ENCODE assay signal across 8 mouse cellular contexts in genomic region chr7:98141206-98141605, GRCm38 (mm10). TPM values are rescaled to one million over a fixed set of nuclear protein-coding genes. Genes with fewer than 3 reads are reported as not detected.
DNase-seq lines count a peak whose midpoint lies in the region; ATAC-seq and TF ChIP-seq lines count a peak whose summit lies in the region.
"Had no signal": no experiment of that assay in that cellular context is flagged by ENCODE, and none has a peak within 500 bp of the region (broad histone marks: within the 10 kb centered on the region; RNA-seq: fewer than 3 reads in every experiment).

No protein-coding gene starts in this region.

- H3K9me3 ChIP-seq in kidney, postnatal 0 days (replicated peaks; ENCODE audit: low read length), result no peaks in the 10 kb centered on the region
- H3K9me3 ChIP-seq in neural tube, embryonic 15.5 days (replicated peaks), result no peaks in the 10 kb centered on the region
- H3K9me3 ChIP-seq: limb, embryonic 15.5 days had no signal

- no peaks in the 10 kb centered on the region for H3K36me3 ChIP-seq in kidney, postnatal 0 days (ENCODE audit: insufficient read depth, low read length)
- peaks cover 6% of the 10 kb centered on the region; the same call in 1 of the 2 replicates for H3K36me3 ChIP-seq in neural tube, embryonic 15.5 days
- H3K36me3 ChIP-seq: limb, embryonic 15.5 days had no signal

- H3K4me3 ChIP-seq in bone marrow macrophage, adult 2 months (ENCODE audit: insufficient read depth, low read length), result no peak overlapping the region
- H3K4me3 ChIP-seq in kidney, postnatal 0 days (replicated peaks; ENCODE audit: low read depth, low read length), result no peak overlapping the region
- H3K4me3 ChIP-seq in neural tube, embryonic 15.5 days (replicated peaks), result no peak overlapping the region
- H3K4me3 ChIP-seq: limb, embryonic 15.5 days had no signal

- no peaks in the 10 kb centered on the region for H3K4me1 ChIP-seq in bone marrow macrophage, adult 2 months (ENCODE audit: control insufficient read depth, insufficient read depth, low read length)
- H3K4me1 ChIP-seq in kidney, postnatal 0 days (replicated peaks; ENCODE audit: insufficient read depth, low read length), result no peaks in the 10 kb centered on the region
- H3K4me1 ChIP-seq in neural tube, embryonic 15.5 days, result peaks cover 33% of the 10 kb centered on the region

- H3K9ac ChIP-seq in kidney, postnatal 0 days (ENCODE audit: low read depth, low read length), result no peak overlapping the region
- no peak overlapping the region for H3K9ac ChIP-seq in neural tube, embryonic 15.5 days (replicated peaks)
- H3K9ac ChIP-seq: limb, embryonic 15.5 days had no signal

- no peaks in the 10 kb centered on the region for H3K27me3 ChIP-seq in kidney, postnatal 0 days (ENCODE audit: insufficient read depth, low read length)
- no peaks in the 10 kb centered on the region for H3K27me3 ChIP-seq in neural tube, embryonic 15.5 days (replicated peaks)
- H3K27me3 ChIP-seq: limb, embryonic 15.5 days had no signal

- H3K4me2 ChIP-seq in kidney, postnatal 0 days (ENCODE audit: low read length), result no peak overlapping the region
- H3K4me2 ChIP-seq in neural tube, embryonic 15.5 days, result no peak overlapping the region
- H3K4me2 ChIP-seq: limb, embryonic 15.5 days had no signal

- TF ChIP-seq POLR2A in bone marrow macrophage, adult 2 months (IDR thresholded peaks at IDR 0.05; ENCODE audit: borderline replicate concordance, low read depth, low read length), result no peak

- peak; percentile 20; the same call in 1 of the 2 replicates for TF ChIP-seq CTCF in bone marrow macrophage, adult 2 months (IDR thresholded peaks at IDR 0.05; ENCODE audit: low read depth, low read length)
- TF ChIP-seq CTCF in kidney, postnatal 0 days (IDR thresholded peaks at IDR 0.05; ENCODE audit: low read depth), result peak; percentile 64

- peak; percentile 60 for ATAC-seq in kidney, postnatal 0 days (replicated peaks; ENCODE audit: low FRiP score, low read depth)
- no peak for ATAC-seq in neural tube, embryonic 15.5 days (ENCODE audit: low FRiP score)

- peak; percentile 50 to 52 for DNase-seq in layer of hippocampus, postnatal 10 days (ENCODE audit: low spot score in 2 of 2)
- DNase-seq in layer of hippocampus, adult 9-10 months (ENCODE audit: low spot score), result no peak
- DNase-seq in kidney, postnatal 0 days (ENCODE audit: low spot score), result peak; percentile 63
- DNase-seq in spleen, postnatal 36 days (ENCODE audit: low spot score in 2 of 2), result no peak
- no peak for DNase-seq in heart, adult 18-20 months

- WGBS in kidney, postnatal 0 days, result 59% methylated on average over 3 of the region's 3 CpGs
- WGBS in neural tube, embryonic 15.5 days, result 65% methylated on average over 3 of the region's 3 CpGs

- H3K27ac ChIP-seq in bone marrow macrophage, adult 2 months (ENCODE audit: insufficient read depth, low read depth, low read length), result no peak overlapping the region
- peak overlapping the region; percentile 64; the same call in 1 of the 2 replicates for H3K27ac ChIP-seq in kidney, postnatal 0 days
- H3K27ac ChIP-seq in neural tube, embryonic 15.5 days (replicated peaks), result peak overlapping the region; percentile 51; the same call in 1 of the 2 replicates
- H3K27ac ChIP-seq: limb, embryonic 15.5 days had no signal

RNA-seq across cellular contexts. Expression of gene Omp, which starts 4.1 kb away (rescaled TPM):
- 1 to 10 TPM; 1.5 to 1.8 TPM for total RNA-seq in layer of hippocampus, postnatal 10 days (2021)
- polyA plus RNA-seq in bone marrow macrophage, adult 2 months (2012; ENCODE audit: insufficient read depth, insufficient read length, missing spikeins), result not detected in 2 replicates
- polyA plus RNA-seq in kidney, postnatal 0 days (2015; fragmentation: Nextera tagmentation; extraction: Ambion mirVana), result 0.38 and 0.50 TPM in 2 replicates
- 0.81 and 0.91 TPM in 2 replicates for polyA plus RNA-seq in neural tube, embryonic 15.5 days (2015; fragmentation: Nextera tagmentation; extraction: Ambion mirVana)
- not detected for total RNA-seq in heart, adult 18-20 months (2021)

RNA-seq across cellular contexts. Expression of gene Myo7a, which starts 21.9 kb away (rescaled TPM):
- 10 to 100 TPM; 15.1 to 17.0 TPM for total RNA-seq in layer of hippocampus, postnatal 10 days (2021)
- polyA plus RNA-seq in bone marrow macrophage, adult 2 months (2012; ENCODE audit: insufficient read depth, insufficient read length, missing spikeins), result 19.9 and 26.4 TPM in 2 replicates
- polyA plus RNA-seq in kidney, postnatal 0 days (2015; fragmentation: Nextera tagmentation; extraction: Ambion mirVana), result 7.6 and 8.7 TPM in 2 replicates
- polyA plus RNA-seq in neural tube, embryonic 15.5 days (2015; fragmentation: Nextera tagmentation; extraction: Ambion mirVana), result 14.4 and 16.0 TPM in 2 replicates
- total RNA-seq in heart, adult 18-20 months (2021), result 1 to 10 TPM; 3.9 to 5.2 TPM

RNA-seq across cellular contexts. Expression of gene Capn5, which starts 36.9 kb away (rescaled TPM):
- 10 to 100 TPM; 55.9 to 61.7 TPM for total RNA-seq in layer of hippocampus, postnatal 10 days (2021)
- polyA plus RNA-seq in bone marrow macrophage, adult 2 months (2012; ENCODE audit: insufficient read depth, insufficient read length, missing spikeins), result 9.1 and 11.5 TPM in 2 replicates
- polyA plus RNA-seq in kidney, postnatal 0 days (2015; fragmentation: Nextera tagmentation; extraction: Ambion mirVana), result 12.9 and 13.0 TPM in 2 replicates
- 23.6 and 29.4 TPM in 2 replicates for polyA plus RNA-seq in neural tube, embryonic 15.5 days (2015; fragmentation: Nextera tagmentation; extraction: Ambion mirVana)
- 1 to 10 TPM; 1.4 to 3.0 TPM for total RNA-seq in heart, adult 18-20 months (2021)

RNA-seq across cellular contexts. Expression of gene B3gnt6, which starts 58.1 kb away (rescaled TPM):
- under 1 TPM in 1 of 2 experiments, not detected in 1; 0.22 TPM for total RNA-seq in layer of hippocampus, postnatal 10 days (2021)
- polyA plus RNA-seq in bone marrow macrophage, adult 2 months (2012; ENCODE audit: insufficient read depth, insufficient read length, missing spikeins), result 0.31 and 0.45 TPM in 2 replicates
- polyA plus RNA-seq in kidney, postnatal 0 days (2015; fragmentation: Nextera tagmentation; extraction: Ambion mirVana), result 0.13 and 0.20 TPM in 2 replicates
- polyA plus RNA-seq in neural tube, embryonic 15.5 days (2015; fragmentation: Nextera tagmentation; extraction: Ambion mirVana), result 0.49 and 0.77 TPM in 2 replicates
- total RNA-seq in heart, adult 18-20 months (2021), result not detected
- polyA plus RNA-seq: limb, embryonic 15.5 days had no signal

Comparison
In these comparisons a context has a peak if more than half of its experiments do, and no peak if none do; other contexts are left out.
1. DNase-seq: peak in layer of hippocampus, postnatal 10 days (2 of 2) and kidney, postnatal 0 days (single experiment); none in layer of hippocampus, adult 9-10 months (single experiment), spleen, postnatal 36 days (0 of 2) and heart, adult 18-20 months (0 of 2).